Mouse (Mus musculus) hindbrain, embryonic 16.5 days (tissue): ENCODE measurements around the gene Cxcr2. TPM values are rescaled to one million over a fixed set of nuclear protein-coding genes. Genes with fewer than 3 reads are reported as not detected.

Experiments
- ATAC-seq: fragments of 200-750 bp; cut with Nextera tagmentation; 2 replicates; pipeline ENCODE4 v1.8.0; 2017; ENCODE audit warnings: moderate TSS enrichment, moderate library complexity
- H3K27ac ChIP-seq: fragments of 300-500 bp; sonication (generic); 2 replicates; pipeline ENCODE4 v1.5.1; 2014; ENCODE audit warnings: low read depth, mild to moderate bottlenecking, control low read depth, low read length, moderate library complexity
- H3K27me3 ChIP-seq: fragments of 300-500 bp; sonication (generic); replicated peaks from 2 replicates; pipeline ENCODE4 v1.6.1; 2014; ENCODE audit warnings: low read length; ENCODE audit not compliant: control insufficient read depth, insufficient read depth
- H3K36me3 ChIP-seq: fragments of 300-500 bp; sonication (generic); 2 replicates; pipeline ENCODE4 v1.6.1; 2014; ENCODE audit warnings: mild to moderate bottlenecking, low read length, moderate library complexity, mixed read lengths; ENCODE audit not compliant: control insufficient read depth, insufficient read depth
- H3K4me1 ChIP-seq: fragments of 300-500 bp; sonication (generic); 2 replicates; pipeline ENCODE4 v1.6.1; 2014; ENCODE audit warnings: low read depth, low read length; ENCODE audit not compliant: control insufficient read depth, insufficient read depth
- H3K4me2 ChIP-seq: fragments of 300-500 bp; sonication (generic); 2 replicates; pipeline ENCODE4 v1.6.1; 2014; ENCODE audit warnings: mild to moderate bottlenecking, low read length, control low read depth, moderate library complexity
- H3K4me3 ChIP-seq: fragments of 300-500 bp; sonication (generic); 2 replicates; pipeline ENCODE4 v1.5.1; 2014; ENCODE audit warnings: mild to moderate bottlenecking, low read length, control low read depth, moderate library complexity
- H3K9ac ChIP-seq: fragments of 300-500 bp; sonication (generic); 2 replicates; pipeline ENCODE4 v1.6.1; 2014; ENCODE audit warnings: low read depth, mild to moderate bottlenecking, control low read depth, low read length, moderate library complexity
- H3K9me3 ChIP-seq: fragments of 300-500 bp; sonication (generic); 2 replicates; pipeline ENCODE4 v1.6.1; 2014; ENCODE audit warnings: mild to moderate bottlenecking, low read length, moderate library complexity; ENCODE audit not compliant: control insufficient read depth
- WGBS: fragments of 180-500 bp; shearing (Covaris S2); extraction: QIAGEN DNeasy Blood & Tissue Kit; methylation state at CpG from one replicate; pipeline ENCODE4 v1.1.7; 2014; 5-methylcytosine and 5-hydroxymethylcytosine counted together
- polyA plus RNA-seq: library from polyadenylated mRNA; unstranded; fragments of >200 nt; fragmentation: Nextera tagmentation; extraction: Ambion mirVana; gene quantifications from 2 replicates; pipeline ENCODE4 v1.2.1, GENCODE M21; 2015

Cxcr2 gene
- polyA plus RNA-seq, 1 experiment from 2014 or later = 0.10 TPM

GRCm38 (mm10) chr1:74119115-74119514 lies 34.7 kb upstream of the Cxcr2 start:
- no peaks in the 10 kb centered on the region for H3K36me3 ChIP-seq
- no peak overlapping the region for H3K9ac ChIP-seq
- no peaks in the 10 kb centered on the region for H3K9me3 ChIP-seq
- ATAC-seq = peak; percentile 79
- H3K4me1 ChIP-seq = peaks cover 14% of the 10 kb centered on the region
- WGBS = 63% methylated on average over 1 of the region's 1 CpGs
- H3K4me2 ChIP-seq = no peak overlapping the region
- H3K27me3 ChIP-seq = peaks cover 6% of the 10 kb centered on the region
- no peak overlapping the region for H3K4me3 ChIP-seq
- no peak overlapping the region for H3K27ac ChIP-seq

DNA sequence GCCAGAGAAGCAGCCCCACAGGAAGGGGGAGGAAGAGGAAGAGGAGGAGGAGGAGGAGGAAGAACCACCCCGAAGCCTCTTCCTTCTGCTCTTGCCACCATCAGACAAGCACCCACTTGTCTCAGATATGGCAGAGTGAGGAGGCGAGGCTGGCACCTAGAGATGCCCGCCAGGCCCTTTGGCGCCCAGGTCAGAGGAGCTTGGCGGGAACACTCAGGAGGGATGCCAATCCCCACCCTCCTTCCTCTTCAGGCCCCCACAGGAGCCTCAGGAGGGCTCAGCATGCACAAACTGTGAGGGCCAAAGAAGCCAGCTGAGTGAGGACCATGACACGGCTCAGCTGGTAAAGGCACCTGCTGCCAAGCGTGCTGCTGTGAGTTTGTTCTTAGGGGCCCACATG lies 32.7 kb upstream of the Cxcr2 start:
- H3K27me3 ChIP-seq = peaks cover 10% of the 10 kb centered on the region
- H3K4me1 ChIP-seq = peaks cover 23% of the 10 kb centered on the region
- no peaks in the 10 kb centered on the region for H3K36me3 ChIP-seq
- H3K4me3 ChIP-seq = no peak overlapping the region
- H3K4me2 ChIP-seq = no peak overlapping the region
- H3K9me3 ChIP-seq = no peaks in the 10 kb centered on the region
- H3K9ac ChIP-seq = no peak overlapping the region
- H3K27ac ChIP-seq = no peak overlapping the region
- 86% methylated on average over 7 of the region's 7 CpGs for WGBS
- ATAC-seq = no peak

DNA sequence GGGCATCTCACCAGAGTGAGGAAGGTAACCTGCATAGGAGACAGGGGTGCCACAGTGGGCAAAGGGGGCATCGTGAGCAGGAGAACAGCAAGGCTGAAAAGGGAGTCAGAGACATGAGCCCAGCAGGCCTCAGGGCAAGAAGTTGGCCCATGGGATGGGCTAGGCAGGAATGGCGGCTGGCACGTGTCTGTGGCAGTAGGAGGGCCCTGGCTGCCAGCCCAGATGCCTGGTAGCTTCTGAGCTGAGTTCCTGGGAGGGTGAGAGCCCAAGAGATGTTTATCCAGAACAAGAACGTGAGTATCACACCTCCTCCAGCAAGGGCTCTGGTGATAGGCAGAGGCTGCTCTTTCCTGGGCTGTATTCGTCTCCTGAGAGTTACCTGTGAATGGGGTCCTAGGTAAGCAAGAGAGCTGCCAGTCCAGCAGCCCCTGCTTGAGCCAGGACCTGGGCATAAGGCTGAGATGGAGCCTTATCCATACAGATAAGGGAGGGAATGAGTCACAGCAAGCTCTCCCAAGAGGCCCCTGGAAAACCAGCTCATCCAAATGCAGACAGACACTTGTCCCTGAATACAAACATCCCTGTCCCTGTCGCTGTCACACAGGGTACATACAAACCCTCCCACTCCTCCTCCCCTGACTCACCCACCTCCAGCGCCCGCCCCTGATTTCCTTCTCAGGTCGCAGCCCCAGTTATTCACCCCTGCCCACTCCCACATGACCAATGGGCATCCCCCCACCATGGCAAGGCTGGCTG lies 31.8 kb upstream of the Cxcr2 start:
- Histone ChIP-seq H3K36me3 (no peaks in the 10 kb centered on the region), H3K4me1 (peaks cover 23% of the 10 kb centered on the region), H3K4me2 (no peak overlapping the region), H3K9ac (no peak overlapping the region), H3K27ac (no peak overlapping the region), H3K27me3 (peaks cover 10% of the 10 kb centered on the region), H3K4me3 (no peak overlapping the region), H3K9me3 (no peaks in the 10 kb centered on the region)
- 0 out of 2 replicates have a peak, but pooled peaks have one; percentile 17 for ATAC-seq
- WGBS = 39% methylated on average over 9 of the region's 9 CpGs

DNA sequence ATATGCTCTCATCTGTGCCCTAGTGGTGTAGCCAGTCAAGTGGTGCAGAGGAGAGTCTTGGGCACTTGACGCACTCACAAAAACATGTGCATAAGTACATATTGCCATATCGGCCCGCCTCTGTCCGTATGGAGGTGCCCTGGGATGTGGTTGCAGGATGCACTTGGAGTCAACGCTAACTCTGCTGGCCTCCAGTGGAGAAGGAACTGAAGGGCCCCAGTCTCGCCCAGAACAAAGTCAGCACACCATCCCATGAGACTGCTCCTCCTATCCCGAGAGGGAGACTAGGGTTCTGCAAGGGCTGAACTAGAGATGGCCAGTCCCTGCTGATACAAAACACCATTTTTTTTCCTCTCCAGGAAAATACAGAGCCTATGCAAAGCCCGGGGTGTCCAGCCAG lies 30.6 kb upstream of the Cxcr2 start:
- no peak overlapping the region for H3K27ac ChIP-seq
- peak overlapping the region; percentile 90; the same call in 1 of the 2 replicates for H3K4me2 ChIP-seq
- 64% methylated on average over 8 of the region's 8 CpGs for WGBS
- no peak overlapping the region for H3K9ac ChIP-seq
- peak overlapping the region; percentile 52; the same call in 1 of the 2 replicates for H3K4me3 ChIP-seq
- H3K27me3 ChIP-seq = peaks cover 10% of the 10 kb centered on the region
- ATAC-seq = no peak
- no peaks in the 10 kb centered on the region for H3K9me3 ChIP-seq
- H3K36me3 ChIP-seq = no peaks in the 10 kb centered on the region
- H3K4me1 ChIP-seq = peaks cover 23% of the 10 kb centered on the region

GRCm38 (mm10) chr1:74124021-74124981 lies 29.5 kb upstream of the Cxcr2 start, which contains the start of gene Tns1:
TSS of gene Tns1 (minus strand) at chr1:74124449.
- ATAC-seq = peak; percentile 67
- Histone ChIP-seq H3K9me3 (no peaks in the 10 kb centered on the region), H3K4me2 (peak within 1 kb of the TSS; percentile 90), H3K4me3 (peak within 1 kb of the TSS; percentile 52), H3K27me3 (peaks cover 10% of the 10 kb centered on the region), H3K4me1 (peaks cover 23% of the 10 kb centered on the region), H3K27ac (no peak within 1 kb of the TSS), H3K9ac (peak within 1 kb of the TSS; percentile 69), H3K36me3 (no peaks in the 10 kb centered on the region)
- WGBS = under 1% methylated on average over 74 of the region's 84 CpGs

- H3K9me3 ChIP-seq = no peaks in the 10 kb centered on the region
- H3K4me3 ChIP-seq = peak within 1 kb of the TSS; percentile 52
- no peak within 1 kb of the TSS for H3K27ac ChIP-seq
- H3K36me3 ChIP-seq = no peaks in the 10 kb centered on the region
- peaks cover 23% of the 10 kb centered on the region for H3K4me1 ChIP-seq
- H3K4me2 ChIP-seq = peak within 1 kb of the TSS; percentile 90
- peak within 1 kb of the TSS; percentile 69 for H3K9ac ChIP-seq
- H3K27me3 ChIP-seq = peaks cover 10% of the 10 kb centered on the region
- 0% methylated on average over 12 of the region's 12 CpGs for WGBS
- ATAC-seq = peak; percentile 68
Observed at GRCm38 (mm10) chr1:74124991-74125552, 28.7 kb upstream of the Cxcr2 start, which contains the start of gene Rufy4. TSS of gene Rufy4 (plus strand) at chr1:74125541.

DNA sequence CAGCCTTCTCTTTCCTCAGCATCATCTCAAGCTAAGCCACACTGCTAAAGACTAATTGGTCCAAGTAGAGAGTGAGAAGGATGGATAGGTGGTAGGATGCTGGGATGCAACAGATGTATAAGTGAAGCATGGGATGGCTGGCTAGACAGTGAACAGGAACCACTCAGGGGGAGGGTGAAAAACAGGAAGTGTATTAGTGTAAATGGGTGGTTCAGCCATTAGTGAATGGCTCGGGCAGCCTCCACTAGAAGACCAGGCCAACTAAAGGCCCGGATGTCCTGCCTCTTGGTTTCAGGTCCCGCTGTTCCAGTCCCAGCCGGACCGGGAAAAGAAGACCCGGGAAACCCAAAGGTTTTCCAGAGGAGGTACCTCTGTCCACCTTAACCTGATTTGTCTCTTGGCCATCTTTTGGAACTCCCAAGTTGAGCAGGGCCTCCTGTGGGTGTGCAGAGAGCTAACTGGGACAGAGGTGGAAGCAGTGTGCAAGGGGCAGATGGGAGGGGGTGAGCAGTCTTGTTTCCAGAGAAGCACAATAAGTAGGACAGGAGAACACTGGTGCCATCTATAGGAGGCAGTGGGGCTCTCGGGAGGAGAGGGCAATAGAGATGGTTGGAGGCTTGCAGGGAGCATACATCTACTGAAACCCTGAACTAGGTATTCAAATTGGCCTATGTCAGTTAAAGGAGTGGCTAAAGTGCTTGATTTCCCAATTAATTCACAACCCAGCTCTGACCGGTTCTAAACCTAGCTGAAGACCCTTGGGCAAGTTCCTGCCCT lies 22.7 kb upstream of the Cxcr2 start:
- Histone ChIP-seq H3K36me3 (no peaks in the 10 kb centered on the region), H3K9ac (no peak overlapping the region), H3K27ac (no peak overlapping the region), H3K4me1 (no peaks in the 10 kb centered on the region), H3K9me3 (no peaks in the 10 kb centered on the region), H3K4me2 (no peak overlapping the region), H3K27me3 (no peaks in the 10 kb centered on the region), H3K4me3 (no peak overlapping the region)
- 78% methylated on average over 8 of the region's 8 CpGs for WGBS
- ATAC-seq = no peak

GRCm38 (mm10) chr1:74132011-74132410 lies 21.8 kb upstream of the Cxcr2 start:
- no peak overlapping the region for H3K9ac ChIP-seq
- ATAC-seq = no peak
- H3K4me1 ChIP-seq = no peaks in the 10 kb centered on the region
- WGBS = 72% methylated on average over 3 of the region's 3 CpGs
- H3K27ac ChIP-seq = no peak overlapping the region
- H3K36me3 ChIP-seq = no peaks in the 10 kb centered on the region
- H3K4me2 ChIP-seq = no peak overlapping the region
- H3K4me3 ChIP-seq = no peak overlapping the region
- H3K9me3 ChIP-seq = no peaks in the 10 kb centered on the region
- H3K27me3 ChIP-seq = no peaks in the 10 kb centered on the region
